Mouse (Mus musculus): ENCODE measurements at regions not wholly inside any gene's neighbourhood (a gene's known extent, or its start where the extent isn't known, plus 50 kb on each side); places are given as distances from the start of the nearest gene placed in this dataset.

- no peaks in the 10 kb centered on the region for H3K4me1 ChIP-seq
- no peak for ATAC-seq (ENCODE audit: insufficient number of reproducible peaks, insufficient read depth, low FRiP score, low TSS enrichment)
These were observed 617.0 kb upstream of the Kirrel3 start for GRCm38 (mm10) chr9:33868666-33869065.

GRCm38 (mm10) chr9:33887279-33887678, 598.4 kb upstream of the Kirrel3 start:
- Histone ChIP-seq H3K36me3 (no peaks in the 10 kb centered on the region), H3K27ac (no peak overlapping the region), H3K4me2 (replicated peaks) (no peak overlapping the region), H3K4me3 (no peak overlapping the region), H3K9ac (no peak overlapping the region), H3K4me1 (no peaks in the 10 kb centered on the region), H3K27me3 (no peaks in the 10 kb centered on the region), H3K9me3 (no peaks in the 10 kb centered on the region)
- ATAC-seq (ENCODE audit: insufficient number of reproducible peaks, insufficient read depth, low FRiP score, low TSS enrichment), result no peak; the same call in 1 of the 2 replicates
- 45% methylated on average over 2 of the region's 2 CpGs for WGBS

More at GRCm38 (mm10) chr9:33868666-33869065, 617.0 kb upstream of the Kirrel3 start:
- Histone ChIP-seq H3K9me3 (no peaks in the 10 kb centered on the region), H3K36me3 (no peaks in the 10 kb centered on the region), H3K4me2 (replicated peaks) (no peak overlapping the region), H3K27me3 (no peaks in the 10 kb centered on the region), H3K27ac (no peak overlapping the region), H3K4me3 (no peak overlapping the region), H3K9ac (no peak overlapping the region)
- 80% methylated on average over 5 of the region's 5 CpGs for WGBS

- H3K4me2 ChIP-seq (replicated peaks), result no peak overlapping the region
- H3K9ac ChIP-seq, result no peak overlapping the region
- no peak for ATAC-seq (ENCODE audit: insufficient number of reproducible peaks, insufficient read depth, low FRiP score, low TSS enrichment)
- H3K27me3 ChIP-seq, result no peaks in the 10 kb centered on the region
- WGBS, result 38% methylated on average over 3 of the region's 3 CpGs
- no peaks in the 10 kb centered on the region for H3K9me3 ChIP-seq
- H3K4me1 ChIP-seq, result no peaks in the 10 kb centered on the region
- no peak overlapping the region for H3K27ac ChIP-seq
- no peaks in the 10 kb centered on the region for H3K36me3 ChIP-seq
- no peak overlapping the region for H3K4me3 ChIP-seq
These were observed 593.7 kb upstream of the Kirrel3 start for GRCm38 (mm10) chr9:33892001-33892400.

GRCm38 (mm10) chr9:33901313-33902076, 584.2 kb upstream of the Kirrel3 start:
- Histone ChIP-seq H3K4me2 (replicated peaks) (no peak overlapping the region), H3K4me3 (no peak overlapping the region), H3K36me3 (no peaks in the 10 kb centered on the region), H3K4me1 (peaks cover 11% of the 10 kb centered on the region; the same call in 1 of the 2 replicates), H3K27ac (0 out of 2 replicates have a peak overlapping the region, but pooled peaks have one; percentile 23), H3K9me3 (no peaks in the 10 kb centered on the region), H3K27me3 (no peaks in the 10 kb centered on the region), H3K9ac (no peak overlapping the region)
- 42% methylated on average over 10 of the region's 10 CpGs for WGBS
- no peak for ATAC-seq (ENCODE audit: insufficient number of reproducible peaks, insufficient read depth, low FRiP score, low TSS enrichment)

GRCm38 (mm10) chr9:33903991-33904570, 581.6 kb upstream of the Kirrel3 start:
- H3K27ac ChIP-seq, result no peak overlapping the region
- no peak overlapping the region for H3K4me3 ChIP-seq
- H3K9ac ChIP-seq, result no peak overlapping the region
- H3K4me2 ChIP-seq (replicated peaks), result no peak overlapping the region
- H3K36me3 ChIP-seq, result no peaks in the 10 kb centered on the region
- H3K4me1 ChIP-seq, result peaks cover 11% of the 10 kb centered on the region; the same call in 1 of the 2 replicates
- H3K9me3 ChIP-seq, result no peaks in the 10 kb centered on the region
- 39% methylated on average over 5 of the region's 5 CpGs for WGBS
- ATAC-seq (ENCODE audit: insufficient number of reproducible peaks, insufficient read depth, low FRiP score, low TSS enrichment), result no peak
- no peaks in the 10 kb centered on the region for H3K27me3 ChIP-seq

- no peaks in the 10 kb centered on the region for H3K4me1 ChIP-seq
- H3K4me3 ChIP-seq, result no peak overlapping the region
- WGBS, result 93% methylated on average over 4 of the region's 4 CpGs
- H3K9ac ChIP-seq, result no peak overlapping the region
- ATAC-seq (ENCODE audit: insufficient number of reproducible peaks, insufficient read depth, low FRiP score, low TSS enrichment), result no peak
- H3K9me3 ChIP-seq, result no peaks in the 10 kb centered on the region
- H3K27me3 ChIP-seq, result no peaks in the 10 kb centered on the region; the same call in 1 of the 2 replicates
- H3K4me2 ChIP-seq (replicated peaks), result no peak overlapping the region
- no peak overlapping the region for H3K27ac ChIP-seq
- H3K36me3 ChIP-seq, result no peaks in the 10 kb centered on the region
These were observed 570.8 kb upstream of the Kirrel3 start for GRCm38 (mm10) chr9:33914919-33915318.

GRCm38 (mm10) chr9:33915349-33916056, 570.2 kb upstream of the Kirrel3 start:
- no peak for ATAC-seq (ENCODE audit: insufficient number of reproducible peaks, insufficient read depth, low FRiP score, low TSS enrichment)
- Histone ChIP-seq H3K9ac (no peak overlapping the region), H3K4me2 (replicated peaks) (no peak overlapping the region), H3K36me3 (no peaks in the 10 kb centered on the region), H3K9me3 (no peaks in the 10 kb centered on the region), H3K4me1 (no peaks in the 10 kb centered on the region), H3K27me3 (no peaks in the 10 kb centered on the region; the same call in 1 of the 2 replicates), H3K27ac (no peak overlapping the region), H3K4me3 (no peak overlapping the region)
- WGBS, result 72% methylated on average over 4 of the region's 4 CpGs

- no peaks in the 10 kb centered on the region for H3K27me3 ChIP-seq
- no peaks in the 10 kb centered on the region for H3K4me1 ChIP-seq
- no peak overlapping the region for H3K9ac ChIP-seq
- H3K4me2 ChIP-seq (replicated peaks), result no peak overlapping the region
- H3K27ac ChIP-seq, result no peak overlapping the region
- no peak for ATAC-seq (ENCODE audit: insufficient number of reproducible peaks, insufficient read depth, low FRiP score, low TSS enrichment)
- WGBS, result 82% methylated on average over 4 of the region's 4 CpGs
- H3K36me3 ChIP-seq, result no peaks in the 10 kb centered on the region
- H3K4me3 ChIP-seq, result no peak overlapping the region
- H3K9me3 ChIP-seq, result no peaks in the 10 kb centered on the region
These were observed 555.4 kb upstream of the Kirrel3 start for GRCm38 (mm10) chr9:33930286-33930685.

GRCm38 (mm10) chr9:33934071-33934470, 551.6 kb upstream of the Kirrel3 start:
- no peak for ATAC-seq (ENCODE audit: insufficient number of reproducible peaks, insufficient read depth, low FRiP score, low TSS enrichment)
- Histone ChIP-seq H3K4me1 (no peaks in the 10 kb centered on the region), H3K27me3 (no peaks in the 10 kb centered on the region), H3K36me3 (no peaks in the 10 kb centered on the region), H3K27ac (no peak overlapping the region), H3K9me3 (no peaks in the 10 kb centered on the region), H3K9ac (no peak overlapping the region), H3K4me2 (replicated peaks) (no peak overlapping the region), H3K4me3 (no peak overlapping the region)
- WGBS, result 83% methylated on average over 5 of the region's 5 CpGs

- ATAC-seq (ENCODE audit: insufficient number of reproducible peaks, insufficient read depth, low FRiP score, low TSS enrichment), result no peak
- Histone ChIP-seq H3K36me3 (no peaks in the 10 kb centered on the region), H3K27me3 (no peaks in the 10 kb centered on the region), H3K4me3 (no peak overlapping the region), H3K4me1 (no peaks in the 10 kb centered on the region), H3K4me2 (replicated peaks) (no peak overlapping the region), H3K27ac (no peak overlapping the region), H3K9me3 (no peaks in the 10 kb centered on the region), H3K9ac (no peak overlapping the region)
These were observed 531.4 kb upstream of the Kirrel3 start for GRCm38 (mm10) chr9:33954319-33954718.

Data from embryonic facial prominence, embryonic 12.5 days (tissue).